Mouse (Mus musculus) midbrain, embryonic 10.5 days (tissue): ENCODE measurements around the gene Thsd4. TPM values are rescaled to one million over a fixed set of nuclear protein-coding genes. Genes with fewer than 3 reads are reported as not detected.

Source experiments
- DNase-seq: peaks from one replicate; pipeline ENCODE4 v3.0.0-alpha.2; 2017; ENCODE audit warnings: low spot score
- H3K27ac ChIP-seq: fragments of 300-500 bp; sonication (generic); replicated peaks from 2 replicates; pipeline ENCODE4 v1.5.1; 2016; ENCODE audit warnings: mild to moderate bottlenecking
- H3K27me3 ChIP-seq: fragments of 300-500 bp; sonication (generic); 2 replicates; pipeline ENCODE4 v1.6.1; 2016; ENCODE audit warnings: low read depth, mild to moderate bottlenecking; ENCODE audit not compliant: poor library complexity, severe bottlenecking
- H3K36me3 ChIP-seq: fragments of 300-500 bp; sonication (generic); 2 replicates; pipeline ENCODE4 v1.6.1; 2016; ENCODE audit warnings: mild to moderate bottlenecking, moderate library complexity
- H3K4me1 ChIP-seq: fragments of 300-500 bp; sonication (generic); 2 replicates; pipeline ENCODE4 v1.6.1; 2016
- H3K4me3 ChIP-seq: fragments of 300-500 bp; sonication (generic); 2 replicates; pipeline ENCODE4 v1.5.1; 2016; ENCODE audit warnings: mild to moderate bottlenecking, moderate library complexity
- H3K9me3 ChIP-seq: fragments of 300-500 bp; sonication (generic); replicated peaks from 2 replicates; pipeline ENCODE4 v1.6.1; 2016; ENCODE audit warnings: mild to moderate bottlenecking
- WGBS: fragments of 180-500 bp; shearing (Covaris S2); methylation state at CpG from one replicate; pipeline ENCODE4 v1.1.7; 2016; 5-methylcytosine and 5-hydroxymethylcytosine counted together
- polyA plus RNA-seq: library from polyadenylated mRNA; unstranded; fragments of >200 nt; fragmentation: Nextera tagmentation; extraction: Ambion mirVana; gene quantifications from 2 replicates; pipeline ENCODE4 v1.2.1, GENCODE M21; 2016

Gene Thsd4
- polyA plus RNA-seq, 1 experiment from 2014 or later, result 4.1 TPM

GRCm38 (mm10) chr9:60305204-60305840 is 216.5 kb downstream of the Thsd4 start:
- H3K36me3 ChIP-seq, result no peaks in the 10 kb centered on the region; the same call in 1 of the 2 replicates
- H3K4me3 ChIP-seq, result no peak overlapping the region
- peaks cover 15% of the 10 kb centered on the region for H3K4me1 ChIP-seq
- H3K27me3 ChIP-seq, result no peaks in the 10 kb centered on the region
- WGBS, result 91% methylated on average over 2 of the region's 2 CpGs
- peaks cover 9% of the 10 kb centered on the region for H3K9me3 ChIP-seq
- no peak overlapping the region for H3K27ac ChIP-seq
- DNase-seq, result no peak

- H3K4me1 ChIP-seq, result peaks cover 2% of the 10 kb centered on the region; the same call in 1 of the 2 replicates
- no peak for DNase-seq
- peaks cover 14% of the 10 kb centered on the region for H3K9me3 ChIP-seq
- no peak overlapping the region for H3K4me3 ChIP-seq
- H3K27ac ChIP-seq, result no peak overlapping the region
- no peaks in the 10 kb centered on the region for H3K27me3 ChIP-seq
- WGBS, result 86% methylated on average over 2 of the region's 2 CpGs
- H3K36me3 ChIP-seq, result no peaks in the 10 kb centered on the region; the same call in 1 of the 2 replicates
These were observed 225.6 kb downstream of the Thsd4 start for GRCm38 (mm10) chr9:60296276-60296675.

- no peak for DNase-seq
- Histone ChIP-seq H3K36me3 (no peaks in the 10 kb centered on the region), H3K4me1 (peaks cover 2% of the 10 kb centered on the region; the same call in 1 of the 2 replicates), H3K27me3 (no peaks in the 10 kb centered on the region), H3K9me3 (peaks cover 4% of the 10 kb centered on the region; the same call in 1 of the 2 replicates), H3K4me3 (no peak overlapping the region), H3K27ac (no peak overlapping the region)
- WGBS, result 79% methylated on average over 6 of the region's 6 CpGs
These were observed 226.6 kb downstream of the Thsd4 start for GRCm38 (mm10) chr9:60295199-60295598.

- Histone ChIP-seq H3K9me3 (no peaks in the 10 kb centered on the region), H3K27ac (no peak overlapping the region), H3K4me1 (peaks cover 8% of the 10 kb centered on the region; the same call in 1 of the 2 replicates), H3K4me3 (no peak overlapping the region), H3K36me3 (no peaks in the 10 kb centered on the region), H3K27me3 (no peaks in the 10 kb centered on the region)
- 83% methylated on average over 6 of the region's 6 CpGs for WGBS
- no peak for DNase-seq
These were observed 228.7 kb downstream of the Thsd4 start for GRCm38 (mm10) chr9:60293129-60293528.

GRCm38 (mm10) chr9:60290780-60291179 is 231.1 kb downstream of the Thsd4 start:
- no peak for DNase-seq
- peaks cover 12% of the 10 kb centered on the region for H3K4me1 ChIP-seq
- H3K9me3 ChIP-seq, result no peaks in the 10 kb centered on the region
- H3K36me3 ChIP-seq, result no peaks in the 10 kb centered on the region
- WGBS, result 89% methylated on average over 8 of the region's 8 CpGs
- H3K27ac ChIP-seq, result no peak overlapping the region
- H3K4me3 ChIP-seq, result no peak overlapping the region
- H3K27me3 ChIP-seq, result no peaks in the 10 kb centered on the region

GRCm38 (mm10) chr9:60288789-60289188 is 233.1 kb downstream of the Thsd4 start:
- no peaks in the 10 kb centered on the region for H3K27me3 ChIP-seq
- H3K4me1 ChIP-seq, result peaks cover 22% of the 10 kb centered on the region
- WGBS, result 75% methylated on average over 12 of the region's 12 CpGs
- no peak for DNase-seq
- H3K4me3 ChIP-seq, result no peak overlapping the region
- H3K9me3 ChIP-seq, result no peaks in the 10 kb centered on the region
- H3K27ac ChIP-seq, result 0 out of 2 replicates have a peak overlapping the region, but pooled peaks have one; percentile 7
- H3K36me3 ChIP-seq, result no peaks in the 10 kb centered on the region

GRCm38 (mm10) chr9:60286390-60286789 is 235.5 kb downstream of the Thsd4 start:
- H3K4me1 ChIP-seq, result peaks cover 30% of the 10 kb centered on the region
- peaks cover 5% of the 10 kb centered on the region; the same call in 1 of the 2 replicates for H3K27me3 ChIP-seq
- no peak overlapping the region for H3K27ac ChIP-seq
- DNase-seq, result no peak
- H3K9me3 ChIP-seq, result no peaks in the 10 kb centered on the region
- 87% methylated on average over 3 of the region's 3 CpGs for WGBS
- H3K36me3 ChIP-seq, result no peaks in the 10 kb centered on the region
- H3K4me3 ChIP-seq, result no peak overlapping the region

GRCm38 (mm10) chr9:60285047-60285462 is 236.8 kb downstream of the Thsd4 start:
- H3K27me3 ChIP-seq, result peaks cover 14% of the 10 kb centered on the region; the same call in 1 of the 2 replicates
- H3K9me3 ChIP-seq, result no peaks in the 10 kb centered on the region
- no peak overlapping the region for H3K4me3 ChIP-seq
- no peaks in the 10 kb centered on the region for H3K36me3 ChIP-seq
- WGBS, result 31% methylated on average over 3 of the region's 3 CpGs
- no peak overlapping the region for H3K27ac ChIP-seq
- no peak for DNase-seq
- peaks cover 36% of the 10 kb centered on the region for H3K4me1 ChIP-seq

- H3K36me3 ChIP-seq, result no peaks in the 10 kb centered on the region
- 75% methylated on average over 1 of the region's 1 CpGs for WGBS
- H3K4me1 ChIP-seq, result peaks cover 36% of the 10 kb centered on the region
- peaks cover 22% of the 10 kb centered on the region for H3K27me3 ChIP-seq
- H3K4me3 ChIP-seq, result no peak overlapping the region
- H3K27ac ChIP-seq, result no peak overlapping the region
- no peak for DNase-seq
- no peaks in the 10 kb centered on the region for H3K9me3 ChIP-seq
These were observed 237.5 kb downstream of the Thsd4 start for GRCm38 (mm10) chr9:60284318-60284717.

GRCm38 (mm10) chr9:60283546-60283945 is 238.3 kb downstream of the Thsd4 start:
- H3K36me3 ChIP-seq, result no peaks in the 10 kb centered on the region
- DNase-seq, result no peak
- WGBS, result 59% methylated on average over 3 of the region's 3 CpGs

GRCm38 (mm10) chr9:60281281-60281680 is 240.6 kb downstream of the Thsd4 start:
- H3K27ac ChIP-seq, result 0 out of 2 replicates have a peak overlapping the region, but pooled peaks have one; percentile 28
- no peaks in the 10 kb centered on the region for H3K36me3 ChIP-seq
- no peak for DNase-seq
- peaks cover 51% of the 10 kb centered on the region for H3K4me1 ChIP-seq
- 79% methylated on average over 11 of the region's 11 CpGs for WGBS
- no peaks in the 10 kb centered on the region for H3K9me3 ChIP-seq
- H3K27me3 ChIP-seq, result peaks cover 50% of the 10 kb centered on the region
- no peak overlapping the region for H3K4me3 ChIP-seq

More at GRCm38 (mm10) chr9:60283546-60283945, 238.3 kb downstream of the Thsd4 start:
- Histone ChIP-seq H3K9me3 (no peaks in the 10 kb centered on the region), H3K4me1 (peaks cover 32% of the 10 kb centered on the region), H3K27ac (no peak overlapping the region), H3K27me3 (peaks cover 28% of the 10 kb centered on the region), H3K4me3 (no peak overlapping the region)

- H3K36me3 ChIP-seq, result no peaks in the 10 kb centered on the region
- no peak overlapping the region for H3K27ac ChIP-seq
- peaks cover 52% of the 10 kb centered on the region for H3K4me1 ChIP-seq
- H3K27me3 ChIP-seq, result peaks cover 50% of the 10 kb centered on the region
- 93% methylated on average over 5 of the region's 5 CpGs for WGBS
- DNase-seq, result no peak
- H3K9me3 ChIP-seq, result no peaks in the 10 kb centered on the region
- H3K4me3 ChIP-seq, result no peak overlapping the region
These were observed 241.1 kb downstream of the Thsd4 start for GRCm38 (mm10) chr9:60280786-60281185.

GRCm38 (mm10) chr9:60279556-60279955 is 242.3 kb downstream of the Thsd4 start:
- no peaks in the 10 kb centered on the region for H3K36me3 ChIP-seq
- peaks cover 54% of the 10 kb centered on the region for H3K27me3 ChIP-seq
- 80% methylated on average over 6 of the region's 6 CpGs for WGBS
- peaks cover 52% of the 10 kb centered on the region for H3K4me1 ChIP-seq
- no peak overlapping the region for H3K4me3 ChIP-seq
- DNase-seq, result no peak
- H3K9me3 ChIP-seq, result no peaks in the 10 kb centered on the region
- H3K27ac ChIP-seq, result 0 out of 2 replicates have a peak overlapping the region, but pooled peaks have one; percentile 20
